Mouse (Mus musculus): ENCODE results near the gene Ebf3. TPM values are rescaled to one million over a fixed set of nuclear protein-coding genes. Genes with fewer than 3 reads are reported as not detected.

Gene Ebf3
- polyA plus RNA-seq, 1 experiment: not detected

- no peak for TF ChIP-seq EP300 (IDR thresholded peaks at IDR 0.05; ENCODE audit: insufficient read depth, low read depth, low read length)
- TF ChIP-seq POLR2A (IDR thresholded peaks at IDR 0.05; ENCODE audit: insufficient read depth, low read length): no peak
- TF ChIP-seq CTCF (IDR thresholded peaks at IDR 0.05; ENCODE audit: low read depth, low read length): no peak
- Histone ChIP-seq H3K9me3 (replicated peaks; ENCODE audit: control insufficient read depth, insufficient read depth, low read length, poor library complexity, severe bottlenecking) (no peaks in the 10 kb centered on the region), H3K27ac (ENCODE audit: insufficient read depth, low read length) (no peak overlapping the region), H3K4me3 (ENCODE audit: low read depth, low read length) (no peak overlapping the region), H3K4me1 (ENCODE audit: control insufficient read depth, insufficient read depth, low read length) (no peaks in the 10 kb centered on the region), H3K27me3 (ENCODE audit: control insufficient read depth, insufficient read depth, low read length, poor library complexity, severe bottlenecking) (no peaks in the 10 kb centered on the region), H3K9ac (ENCODE audit: low read depth, poor library complexity, severe bottlenecking) (no peak overlapping the region), H3K36me3 (ENCODE audit: control insufficient read depth, insufficient read depth, low read length, poor library complexity, severe bottlenecking) (no peaks in the 10 kb centered on the region)
Observed at GRCm38 (mm10) chr7:137297594-137298381, 16.5 kb downstream of the Ebf3 start.

GRCm38 (mm10) chr7:137297131-137297530 lies 17.1 kb downstream of the Ebf3 start:
- H3K36me3 ChIP-seq (ENCODE audit: control insufficient read depth, insufficient read depth, low read length, poor library complexity, severe bottlenecking): no peaks in the 10 kb centered on the region
- H3K9ac ChIP-seq (ENCODE audit: low read depth, poor library complexity, severe bottlenecking): no peak overlapping the region
- H3K27ac ChIP-seq (ENCODE audit: insufficient read depth, low read length): no peak overlapping the region
- no peaks in the 10 kb centered on the region for H3K9me3 ChIP-seq (replicated peaks; ENCODE audit: control insufficient read depth, insufficient read depth, low read length, poor library complexity, severe bottlenecking)
- no peak for TF ChIP-seq EP300 (IDR thresholded peaks at IDR 0.05; ENCODE audit: insufficient read depth, low read depth, low read length)
- TF ChIP-seq POLR2A (IDR thresholded peaks at IDR 0.05; ENCODE audit: insufficient read depth, low read length): no peak
- no peak overlapping the region for H3K4me3 ChIP-seq (ENCODE audit: low read depth, low read length)
- H3K27me3 ChIP-seq (ENCODE audit: control insufficient read depth, insufficient read depth, low read length, poor library complexity, severe bottlenecking): no peaks in the 10 kb centered on the region
- no peaks in the 10 kb centered on the region for H3K4me1 ChIP-seq (ENCODE audit: control insufficient read depth, insufficient read depth, low read length)

GRCm38 (mm10) chr7:137295612-137296011 lies 18.6 kb downstream of the Ebf3 start:
- no peak overlapping the region for H3K9ac ChIP-seq (ENCODE audit: low read depth, poor library complexity, severe bottlenecking)
- H3K27me3 ChIP-seq (ENCODE audit: control insufficient read depth, insufficient read depth, low read length, poor library complexity, severe bottlenecking): no peaks in the 10 kb centered on the region

GRCm38 (mm10) chr7:137294446-137294845 lies 19.8 kb downstream of the Ebf3 start:
- TF ChIP-seq EP300 (IDR thresholded peaks at IDR 0.05; ENCODE audit: insufficient read depth, low read depth, low read length) (no peak), CTCF (IDR thresholded peaks at IDR 0.05; ENCODE audit: low read depth, low read length) (no peak), POLR2A (IDR thresholded peaks at IDR 0.05; ENCODE audit: insufficient read depth, low read length) (no peak)
- H3K4me1 ChIP-seq (ENCODE audit: control insufficient read depth, insufficient read depth, low read length): no peaks in the 10 kb centered on the region

More at GRCm38 (mm10) chr7:137295612-137296011, 18.6 kb downstream of the Ebf3 start:
- TF ChIP-seq POLR2A (IDR thresholded peaks at IDR 0.05; ENCODE audit: insufficient read depth, low read length): no peak
- TF ChIP-seq EP300 (IDR thresholded peaks at IDR 0.05; ENCODE audit: insufficient read depth, low read depth, low read length): no peak
- TF ChIP-seq CTCF (IDR thresholded peaks at IDR 0.05; ENCODE audit: low read depth, low read length): no peak
- no peak overlapping the region for H3K4me3 ChIP-seq (ENCODE audit: low read depth, low read length)
- no peaks in the 10 kb centered on the region for H3K9me3 ChIP-seq (replicated peaks; ENCODE audit: control insufficient read depth, insufficient read depth, low read length, poor library complexity, severe bottlenecking)
- no peak overlapping the region for H3K27ac ChIP-seq (ENCODE audit: insufficient read depth, low read length)
- H3K4me1 ChIP-seq (ENCODE audit: control insufficient read depth, insufficient read depth, low read length): no peaks in the 10 kb centered on the region
- H3K36me3 ChIP-seq (ENCODE audit: control insufficient read depth, insufficient read depth, low read length, poor library complexity, severe bottlenecking): no peaks in the 10 kb centered on the region

GRCm38 (mm10) chr7:137289290-137289957 lies 24.8 kb downstream of the Ebf3 start:
- Histone ChIP-seq H3K36me3 (ENCODE audit: control insufficient read depth, insufficient read depth, low read length, poor library complexity, severe bottlenecking) (no peaks in the 10 kb centered on the region), H3K9ac (ENCODE audit: low read depth, poor library complexity, severe bottlenecking) (no peak overlapping the region), H3K4me3 (ENCODE audit: low read depth, low read length) (no peak overlapping the region), H3K9me3 (replicated peaks; ENCODE audit: control insufficient read depth, insufficient read depth, low read length, poor library complexity, severe bottlenecking) (no peaks in the 10 kb centered on the region), H3K27me3 (ENCODE audit: control insufficient read depth, insufficient read depth, low read length, poor library complexity, severe bottlenecking) (no peaks in the 10 kb centered on the region), H3K27ac (ENCODE audit: insufficient read depth, low read length) (no peak overlapping the region), H3K4me1 (ENCODE audit: control insufficient read depth, insufficient read depth, low read length) (no peaks in the 10 kb centered on the region)
- TF ChIP-seq POLR2A (IDR thresholded peaks at IDR 0.05; ENCODE audit: insufficient read depth, low read length) (no peak), CTCF (IDR thresholded peaks at IDR 0.05; ENCODE audit: low read depth, low read length) (no peak), EP300 (IDR thresholded peaks at IDR 0.05; ENCODE audit: insufficient read depth, low read depth, low read length) (no peak)

More at GRCm38 (mm10) chr7:137294446-137294845, 19.8 kb downstream of the Ebf3 start:
- no peaks in the 10 kb centered on the region for H3K27me3 ChIP-seq (ENCODE audit: control insufficient read depth, insufficient read depth, low read length, poor library complexity, severe bottlenecking)
- no peak overlapping the region for H3K4me3 ChIP-seq (ENCODE audit: low read depth, low read length)
- H3K27ac ChIP-seq (ENCODE audit: insufficient read depth, low read length): no peak overlapping the region
- H3K9ac ChIP-seq (ENCODE audit: low read depth, poor library complexity, severe bottlenecking): no peak overlapping the region
- no peaks in the 10 kb centered on the region for H3K9me3 ChIP-seq (replicated peaks; ENCODE audit: control insufficient read depth, insufficient read depth, low read length, poor library complexity, severe bottlenecking)
- no peaks in the 10 kb centered on the region for H3K36me3 ChIP-seq (ENCODE audit: control insufficient read depth, insufficient read depth, low read length, poor library complexity, severe bottlenecking)

GRCm38 (mm10) chr7:137278171-137278570 lies 36.1 kb downstream of the Ebf3 start:
- H3K27me3 ChIP-seq (ENCODE audit: control insufficient read depth, insufficient read depth, low read length, poor library complexity, severe bottlenecking): no peaks in the 10 kb centered on the region
- H3K27ac ChIP-seq (ENCODE audit: insufficient read depth, low read length): no peak overlapping the region
- no peak for TF ChIP-seq EP300 (IDR thresholded peaks at IDR 0.05; ENCODE audit: insufficient read depth, low read depth, low read length)
- TF ChIP-seq POLR2A (IDR thresholded peaks at IDR 0.05; ENCODE audit: insufficient read depth, low read length): no peak
- no peak for TF ChIP-seq CTCF (IDR thresholded peaks at IDR 0.05; ENCODE audit: low read depth, low read length)
- H3K4me1 ChIP-seq (ENCODE audit: control insufficient read depth, insufficient read depth, low read length): no peaks in the 10 kb centered on the region
- H3K4me3 ChIP-seq (ENCODE audit: low read depth, low read length): no peak overlapping the region
- no peaks in the 10 kb centered on the region for H3K36me3 ChIP-seq (ENCODE audit: control insufficient read depth, insufficient read depth, low read length, poor library complexity, severe bottlenecking)
- no peaks in the 10 kb centered on the region for H3K9me3 ChIP-seq (replicated peaks; ENCODE audit: control insufficient read depth, insufficient read depth, low read length, poor library complexity, severe bottlenecking)
- no peak overlapping the region for H3K9ac ChIP-seq (ENCODE audit: low read depth, poor library complexity, severe bottlenecking)

Data from ES-Bruce4 (cell line).